Mouse (Mus musculus) monocyte, adult 2 months (primary cell): Measurements from ENCODE around the gene Poc1b.

Experiments
- DNase-seq, 2 experiments: peaks; one replicate each; pipeline ENCODE4 v3.0.0; 2022; ENCODE audit warnings: low spot score in 2 of 2, low read depth in 1 of 2

Poc1b gene

DNA sequence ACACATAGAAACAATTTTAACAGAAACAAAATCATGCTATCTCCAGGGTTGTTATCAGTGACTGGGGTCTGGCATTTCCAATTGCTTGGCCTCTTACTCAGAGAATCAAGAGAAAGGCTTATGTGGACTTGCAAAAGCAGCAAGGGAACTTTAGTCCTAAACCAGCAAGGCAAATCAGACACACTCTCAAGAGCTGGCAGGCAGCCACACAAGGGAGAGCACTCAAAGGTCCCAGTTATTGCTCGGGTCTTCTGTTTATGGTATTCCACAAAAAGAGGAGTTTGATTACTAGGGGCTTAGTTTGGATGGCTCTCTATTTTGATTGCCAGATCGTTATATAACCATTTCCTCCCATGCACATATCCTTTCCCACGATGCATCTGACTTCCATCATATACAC is 117.4 kb downstream of the Poc1b start:
- DNase-seq, result no peak

GRCm38 (mm10) chr10:99226782-99227181 is 119.9 kb downstream of the Poc1b start:
- DNase-seq, result no peak

GRCm38 (mm10) chr10:99227968-99228864 is 121.4 kb downstream of the Poc1b start:
- no peak for DNase-seq

- no peak for DNase-seq
Measured at GRCm38 (mm10) chr10:99229031-99229684, 122.3 kb downstream of the Poc1b start.

DNA sequence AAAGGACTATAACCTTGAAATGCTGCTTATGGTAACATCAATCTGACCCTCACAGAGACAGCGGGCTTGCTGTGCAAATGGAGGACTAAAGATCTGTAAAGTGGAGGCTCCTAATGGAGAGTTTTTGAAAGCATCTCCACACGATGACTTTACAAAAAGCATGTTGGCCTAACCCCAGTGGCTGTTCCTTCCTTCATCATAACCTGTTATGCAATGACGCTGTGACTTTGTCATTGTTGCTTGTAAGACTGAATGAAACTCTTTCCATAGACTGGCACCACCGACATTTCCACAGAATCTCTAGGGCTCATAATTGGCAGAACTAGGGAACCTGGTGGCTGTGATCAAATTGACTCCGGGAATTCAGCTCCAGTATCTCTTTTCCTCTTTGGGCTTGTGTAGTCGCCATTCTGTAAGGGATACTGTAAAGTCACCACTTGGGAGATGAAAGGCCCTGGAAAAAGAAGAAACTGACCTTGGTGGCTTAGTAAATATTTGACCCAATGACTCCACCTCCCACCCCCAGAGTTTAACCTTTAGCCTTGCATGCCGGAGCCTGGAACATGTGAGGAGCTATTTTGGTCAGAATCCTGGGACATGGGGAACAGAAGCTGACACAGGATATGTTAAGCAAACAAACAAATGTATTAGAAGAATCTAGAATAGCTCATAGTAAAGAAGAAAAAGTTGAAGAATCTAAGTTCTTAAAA is 125.8 kb downstream of the Poc1b start:
- DNase-seq, result no peak

GRCm38 (mm10) chr10:99234336-99234735 is 127.5 kb downstream of the Poc1b start:
- DNase-seq, result no peak

DNA sequence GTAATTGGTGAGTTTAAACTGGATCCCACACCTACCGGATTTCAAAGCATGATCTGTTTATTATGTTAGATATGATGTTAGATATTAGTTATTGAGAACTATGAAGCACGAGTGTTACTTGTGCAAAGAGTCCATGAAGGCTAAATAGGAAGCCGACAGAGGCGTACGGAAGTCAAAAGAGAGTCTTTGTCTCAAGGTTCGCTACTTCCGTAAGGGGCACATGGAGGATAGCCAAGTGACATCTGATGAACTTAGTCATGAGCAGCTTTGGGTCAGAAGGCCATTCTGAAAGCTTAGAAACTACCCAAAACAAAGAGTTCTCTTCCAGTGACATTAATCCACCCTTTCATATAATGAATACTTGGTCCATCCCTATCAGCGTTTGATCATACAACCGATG is 128.2 kb downstream of the Poc1b start:
- no peak for DNase-seq

- DNase-seq, result no peak
Measured at GRCm38 (mm10) chr10:99237205-99237832, 130.5 kb downstream of the Poc1b start.

DNA sequence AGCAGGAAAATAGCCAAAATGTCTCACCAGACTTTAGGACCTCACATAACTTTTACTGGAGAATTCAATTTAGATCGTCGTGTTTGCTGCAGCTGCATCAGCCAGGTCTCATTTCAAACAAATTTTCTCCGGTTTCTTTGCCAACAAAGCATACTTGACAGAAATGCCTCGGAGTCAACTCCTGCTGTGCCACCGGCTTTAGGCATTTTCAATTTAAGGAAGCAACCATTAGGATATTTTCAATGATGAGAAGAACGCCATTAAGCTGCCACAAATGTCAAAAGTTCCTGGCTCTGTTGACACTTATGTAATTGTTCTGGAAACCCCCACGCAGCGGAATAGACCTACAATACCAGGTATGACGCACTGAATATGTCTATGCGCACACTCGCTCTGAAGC is 131.7 kb downstream of the Poc1b start:
- DNase-seq, result no peak

DNA sequence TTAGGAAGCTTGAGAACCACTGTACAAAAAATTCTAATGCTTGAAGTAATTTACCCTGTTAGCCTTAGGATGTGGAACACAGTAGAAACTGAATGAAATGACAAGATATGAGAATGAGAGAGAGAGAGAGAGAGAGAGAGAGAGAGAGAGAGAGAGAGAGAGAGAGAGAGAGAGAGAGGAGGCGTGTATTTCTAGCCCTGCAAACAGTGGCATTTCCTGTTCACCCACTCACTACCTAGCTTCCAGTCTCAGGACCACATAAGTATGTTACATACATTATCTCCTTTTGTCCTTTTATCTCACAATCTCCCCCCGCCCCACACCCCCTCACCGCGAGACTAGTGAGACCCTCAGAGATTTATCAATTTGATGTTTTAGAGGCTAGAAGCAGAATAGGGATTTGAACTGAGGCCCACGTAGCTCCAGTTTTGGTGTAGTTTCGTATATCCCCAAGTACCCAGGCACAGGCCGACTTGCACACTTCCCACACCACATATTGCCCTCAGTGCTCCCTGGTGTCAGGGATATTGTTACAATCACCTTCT is 134.5 kb downstream of the Poc1b start:
- no peak for DNase-seq

DNA sequence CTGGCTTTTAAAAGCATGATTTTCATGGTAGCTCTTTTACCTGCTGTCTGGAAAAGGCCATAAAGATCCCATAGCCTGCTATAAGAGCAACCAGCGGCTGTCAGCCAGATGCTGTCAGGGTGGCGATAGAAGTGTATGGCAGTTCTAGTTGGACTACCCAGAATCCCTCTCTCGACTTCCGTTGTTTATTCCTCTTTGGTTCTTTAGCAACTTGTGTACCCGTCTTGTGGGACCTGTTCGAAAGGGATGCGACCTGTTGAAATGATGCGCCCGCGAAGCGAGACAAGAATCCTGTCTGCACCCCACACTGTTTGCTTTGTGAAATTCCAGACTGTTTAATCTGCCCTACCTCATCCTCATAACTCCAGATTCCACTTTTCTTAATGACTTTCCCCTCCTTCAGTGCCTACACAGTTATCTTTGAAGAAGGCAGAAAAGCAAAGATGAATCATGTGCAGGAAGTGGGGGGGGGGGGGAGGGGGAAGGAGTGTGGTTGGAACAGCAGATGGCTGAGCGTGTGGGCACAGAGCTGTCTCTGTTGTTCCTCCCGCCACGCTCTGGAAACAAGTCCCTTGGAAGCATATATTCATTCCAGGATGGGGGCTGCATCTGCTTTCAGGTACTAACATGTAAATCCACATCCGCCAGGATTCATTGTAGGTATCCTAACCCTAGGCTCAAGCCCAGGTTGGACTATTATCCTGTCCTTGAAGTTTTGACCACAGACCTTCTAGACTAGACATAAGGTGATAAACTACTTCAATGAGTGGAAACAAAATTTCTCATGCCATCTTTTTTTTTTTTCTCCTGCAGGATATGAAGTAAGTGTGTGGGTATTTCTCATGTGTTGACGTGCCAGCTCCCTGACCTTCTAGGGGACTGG is 135.2 kb downstream of the Poc1b start:
- DNase-seq, result no peak

DNA sequence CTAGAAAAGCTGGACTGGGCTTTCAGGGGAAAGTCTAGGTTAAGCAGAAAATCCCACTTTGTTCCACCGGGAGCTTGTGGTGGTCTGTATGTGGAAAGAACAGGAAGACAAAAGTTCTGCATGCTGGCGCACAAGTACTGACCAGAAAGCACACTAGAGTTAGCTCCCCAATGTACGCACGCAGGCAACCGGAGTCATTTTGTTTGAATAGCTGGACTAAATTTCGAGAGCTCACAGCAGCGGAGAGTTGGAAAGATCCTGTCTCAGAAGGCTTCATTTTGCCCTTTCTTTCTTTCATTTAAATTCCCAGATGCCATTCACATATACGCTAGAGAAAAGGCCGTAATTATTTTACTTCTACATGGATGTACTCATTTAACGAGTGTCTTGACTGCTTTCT is 135.9 kb downstream of the Poc1b start:
- no peak for DNase-seq

- DNase-seq, result no peak
Measured at GRCm38 (mm10) chr10:99243907-99244489, 137.2 kb downstream of the Poc1b start.

GRCm38 (mm10) chr10:99244655-99245260 is 137.9 kb downstream of the Poc1b start:
- DNase-seq, result no peak

DNA sequence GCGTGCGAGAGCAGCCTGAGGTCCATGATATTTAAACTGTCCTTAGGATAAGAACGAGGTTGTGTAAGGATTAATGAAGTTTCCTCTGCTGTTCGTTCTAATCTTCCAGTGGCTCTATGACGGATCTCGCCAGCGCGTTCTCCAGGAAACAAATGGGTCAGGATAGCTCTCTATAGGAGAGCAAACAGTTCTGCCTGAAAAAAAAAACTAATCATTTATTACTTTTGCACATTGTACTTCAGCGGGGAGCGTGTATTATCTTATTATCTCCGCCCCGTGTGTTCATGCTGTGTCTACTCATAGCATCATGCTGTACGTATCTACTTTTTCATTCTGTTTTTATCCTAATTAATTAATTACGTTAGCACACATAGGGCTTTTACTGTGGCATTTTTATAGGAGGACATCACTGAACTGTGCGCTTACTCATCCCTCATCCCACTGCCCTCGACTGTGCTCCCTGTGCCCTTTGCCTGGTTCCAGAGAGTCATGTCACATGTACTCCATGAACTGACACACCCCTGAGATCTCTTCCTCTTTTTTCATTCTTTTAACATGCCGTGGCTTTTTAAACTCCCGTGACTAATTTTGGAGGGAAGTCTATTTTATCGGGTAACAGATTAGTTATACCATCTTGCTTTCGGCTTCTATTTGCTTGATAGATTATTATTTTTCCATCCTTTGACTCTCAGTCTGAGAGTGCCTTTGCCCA is 140.1 kb downstream of the Poc1b start:
- no peak for DNase-seq
